Mouse (Mus musculus): ENCODE data around the gene Hba-a1. TPM values are rescaled to one million over a fixed set of nuclear protein-coding genes. Genes with fewer than 3 reads are reported as not detected.
A peak's percentile ranks its signal among the peaks of the same experiment; 100 is the strongest.
"Not testable (repeated sequence)": the region's sequence is repeated elsewhere in the genome, so short reads cannot be mapped to it uniquely, and the experiment has no call there.

The Hba-a1 gene
- polyA plus RNA-seq, 1 experiment from 2014 or later: 3,202 TPM

DNA sequence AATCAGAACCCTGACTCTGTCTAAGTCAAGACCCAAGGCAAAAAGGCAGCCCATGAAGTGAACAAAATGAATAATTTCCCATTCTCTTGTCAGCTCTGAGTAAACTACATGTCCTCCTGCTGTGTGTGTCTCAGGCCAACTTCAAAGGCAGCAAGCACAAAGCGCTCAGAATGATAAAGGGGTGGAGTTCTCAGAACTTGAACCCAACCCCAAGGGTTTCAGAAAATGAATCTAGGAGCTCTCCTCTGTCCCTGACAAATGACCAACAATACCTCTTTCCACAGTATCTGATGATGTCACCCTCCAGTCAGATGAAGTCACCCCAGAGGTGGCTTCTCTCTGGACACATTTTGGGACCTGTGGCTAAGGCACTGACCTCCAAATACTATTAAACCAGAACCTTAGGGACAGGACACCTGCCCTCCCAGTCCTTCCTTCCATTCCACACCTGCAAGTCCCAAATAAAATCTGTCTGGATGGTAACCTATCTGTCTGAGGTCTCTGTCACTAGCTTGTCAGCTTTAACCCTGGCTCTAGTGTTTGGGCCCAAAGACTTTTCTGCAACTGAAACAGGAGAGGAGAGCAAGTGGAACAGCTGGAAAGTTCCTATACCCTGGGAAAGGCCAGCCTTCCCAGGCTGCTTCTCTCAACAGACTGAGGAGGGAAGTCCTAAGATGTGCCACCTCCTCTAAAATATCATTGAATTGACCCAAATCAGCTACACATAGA, 1.7 kb upstream of the Hba-a1 start:
- Histone ChIP-seq H3K4me2 (no peak overlapping the region), H3K27me3 (peaks cover 29% of the 10 kb centered on the region), H3K27ac (no peak overlapping the region), H3K4me3 (no peak overlapping the region), H3K4me1 (no peaks in the 10 kb centered on the region), H3K9me3 (no peaks in the 10 kb centered on the region), H3K9ac (no peak overlapping the region), H3K36me3 (no peaks in the 10 kb centered on the region)
- no peak for ATAC-seq (ENCODE audit: insufficient number of reproducible peaks, insufficient read depth, low FRiP score, low TSS enrichment, low read depth)
- WGBS: 78% methylated on average over 1 of the region's 1 CpGs

DNA sequence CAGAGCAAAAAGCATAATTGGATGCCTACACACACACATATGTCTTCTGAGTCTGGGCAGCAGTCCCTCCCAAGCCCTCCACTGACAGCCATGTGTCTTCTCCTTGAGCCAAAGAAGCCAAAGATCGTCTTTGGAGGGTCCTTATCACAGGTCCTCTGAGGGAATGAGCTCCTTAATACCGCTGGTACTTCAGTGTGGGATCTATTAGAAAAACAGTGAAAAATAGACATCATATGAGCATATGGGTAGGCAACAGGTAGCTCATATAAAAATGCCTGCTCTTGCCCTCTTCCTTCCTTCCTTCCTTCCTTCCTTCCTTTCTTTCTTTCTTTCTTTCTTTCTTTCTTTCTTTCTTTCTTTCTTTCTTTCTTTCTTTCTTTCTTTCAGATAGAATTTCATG, 1.3 kb downstream of the Hba-a1 start:
- not testable (repeated sequence) for H3K9ac ChIP-seq; H3K36me3 ChIP-seq; H3K4me2 ChIP-seq; H3K27ac ChIP-seq; H3K4me1 ChIP-seq; ATAC-seq (ENCODE audit: insufficient number of reproducible peaks, insufficient read depth, low FRiP score, low TSS enrichment, low read depth); H3K4me3 ChIP-seq; H3K9me3 ChIP-seq
- H3K27me3 ChIP-seq: peaks cover 14% of the 10 kb centered on the region
- 60% methylated on average over 2 of the region's 2 CpGs for WGBS

DNA sequence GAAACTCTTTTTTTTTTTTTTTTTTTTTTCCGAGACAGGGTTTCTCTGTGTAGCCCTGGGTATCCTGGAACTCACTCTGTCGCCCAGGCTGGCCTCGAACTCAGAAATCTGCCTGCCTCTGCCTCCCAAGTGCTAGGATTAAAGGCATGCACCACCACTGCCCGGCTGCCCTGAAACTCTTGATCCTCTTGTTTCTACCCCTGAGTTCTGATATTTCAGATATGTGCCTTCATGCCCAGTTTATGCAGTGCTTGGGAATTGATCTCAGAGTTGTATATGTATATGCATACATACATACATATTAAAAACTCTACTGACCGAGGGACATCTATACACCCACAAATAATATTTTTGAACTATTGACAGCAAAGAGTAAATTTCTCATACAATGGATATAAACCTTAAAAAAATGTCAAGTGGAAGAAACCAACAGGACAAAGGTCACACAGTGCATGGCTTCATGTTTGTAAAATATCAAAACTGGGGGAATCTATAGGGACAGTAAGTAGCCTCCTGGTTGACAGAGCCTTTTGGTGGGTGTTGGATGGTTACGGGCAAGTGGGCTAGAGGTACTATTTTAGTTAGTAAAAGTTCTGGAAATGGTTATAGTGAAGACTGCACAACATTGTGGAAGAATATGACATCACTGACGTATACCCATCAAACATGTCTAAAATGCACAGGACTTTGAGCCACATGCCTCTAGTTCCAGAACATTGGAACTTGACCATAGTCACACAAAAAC, 1.9 kb downstream of the Hba-a1 start:
- Histone ChIP-seq H3K4me2 (no peak overlapping the region), H3K4me1 (no peaks in the 10 kb centered on the region), H3K9me3 (no peaks in the 10 kb centered on the region), H3K4me3 (no peak overlapping the region), H3K27me3 (peaks cover 13% of the 10 kb centered on the region), H3K9ac (no peak overlapping the region), H3K36me3 (no peaks in the 10 kb centered on the region), H3K27ac (no peak overlapping the region)
- ATAC-seq (ENCODE audit: insufficient number of reproducible peaks, insufficient read depth, low FRiP score, low TSS enrichment, low read depth): no peak
- 87% methylated on average over 7 of the region's 7 CpGs for WGBS

DNA sequence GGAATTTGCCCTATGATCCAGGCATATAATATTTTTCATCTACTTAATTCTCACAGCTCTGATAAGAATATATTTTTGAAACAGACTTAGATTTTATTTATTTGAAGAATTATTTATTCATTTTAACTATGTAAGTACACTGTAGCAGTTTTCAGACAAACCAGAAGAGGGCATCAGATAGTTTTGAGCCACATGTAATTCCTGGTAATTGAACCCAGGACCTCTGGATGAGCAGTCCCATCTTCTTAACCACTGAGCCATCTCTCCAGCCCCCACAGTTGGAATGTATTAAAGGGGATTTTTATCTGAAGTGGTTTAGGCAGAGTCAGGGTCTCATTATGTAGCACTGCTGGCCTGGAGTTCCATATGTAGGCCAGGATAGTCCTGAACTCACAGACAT, 2.6 kb downstream of the Hba-a1 start:
- not testable (repeated sequence) for H3K4me3 ChIP-seq; H3K9me3 ChIP-seq; H3K27ac ChIP-seq; H3K9ac ChIP-seq; H3K36me3 ChIP-seq; ATAC-seq (ENCODE audit: insufficient number of reproducible peaks, insufficient read depth, low FRiP score, low TSS enrichment, low read depth); H3K4me1 ChIP-seq; H3K4me2 ChIP-seq
- H3K27me3 ChIP-seq: peaks cover 13% of the 10 kb centered on the region

DNA sequence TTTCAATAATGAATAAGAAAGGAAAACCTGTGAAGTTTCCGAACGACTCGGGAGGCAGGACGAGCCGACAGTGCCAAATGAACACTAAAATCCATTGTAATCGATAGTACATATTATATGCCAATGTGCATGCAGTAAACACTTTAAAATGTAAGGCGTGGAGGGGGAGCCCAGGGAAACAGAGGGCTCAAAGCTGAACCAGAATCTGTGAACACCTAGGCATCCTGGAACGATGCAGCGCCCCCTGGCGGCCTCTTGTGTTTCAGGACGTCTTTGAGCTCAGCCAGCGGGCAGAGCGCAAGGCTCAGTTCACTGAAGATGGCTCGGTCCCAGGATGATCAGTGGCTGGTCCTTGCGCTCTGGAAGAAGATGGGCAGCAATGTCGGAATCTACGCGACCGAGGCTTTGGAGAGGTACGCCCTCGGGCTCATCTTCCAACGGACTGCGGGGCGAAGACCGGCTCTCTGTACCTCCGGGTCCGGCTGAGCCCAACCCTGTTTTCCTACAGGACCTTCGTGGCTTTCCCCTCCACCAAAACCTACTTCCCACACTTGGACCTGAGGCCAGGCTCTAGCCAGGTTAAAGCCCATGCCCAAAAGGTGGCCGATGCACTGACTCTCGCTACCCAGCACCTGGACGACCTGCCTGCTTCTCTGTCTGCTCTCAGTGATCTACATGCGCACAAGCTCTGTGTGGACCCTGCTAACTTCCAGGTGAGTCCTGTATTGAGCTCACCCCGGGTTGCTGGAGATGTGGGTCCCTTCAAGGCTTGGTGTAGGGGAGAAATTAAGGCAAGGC, 3.6 kb downstream of the Hba-a1 start, which contains the start of gene Hbq1b:
Hbq1b (plus strand) TSS at position 271 of the 798 bp plus-strand sequence.
- Histone ChIP-seq H3K4me2 (peak within 1 kb of the TSS; percentile 60), H3K27me3 (peaks cover 13% of the 10 kb centered on the region), H3K9ac (peak within 1 kb of the TSS; percentile 46; the same call in 1 of the 2 replicates), H3K4me3 (peak within 1 kb of the TSS; percentile 32)
- not testable (repeated sequence) for ATAC-seq (ENCODE audit: insufficient number of reproducible peaks, insufficient read depth, low FRiP score, low TSS enrichment, low read depth); H3K9me3 ChIP-seq; H3K4me1 ChIP-seq; H3K36me3 ChIP-seq; H3K27ac ChIP-seq
- WGBS: 18% methylated on average over 30 of the region's 33 CpGs

DNA sequence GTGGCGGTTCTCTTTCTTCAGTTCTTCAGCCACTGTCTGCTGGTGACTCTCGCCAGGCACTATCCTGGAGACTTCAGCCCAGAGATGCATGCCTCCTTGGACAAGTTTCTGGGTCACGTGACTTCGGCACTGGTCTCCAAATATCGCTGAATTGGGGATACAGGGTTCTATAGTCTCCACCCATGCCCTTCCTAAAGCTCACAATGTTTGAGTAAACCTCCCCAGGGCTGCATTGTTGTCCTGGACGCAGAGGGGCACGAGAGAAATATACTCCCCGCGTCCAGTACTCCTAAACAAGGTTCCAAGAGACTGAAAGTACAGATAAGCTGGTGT, 4.1 kb downstream of the Hba-a1 start:
- Histone ChIP-seq H3K27me3 (peaks cover 13% of the 10 kb centered on the region), H3K4me2 (no peak overlapping the region), H3K4me3 (no peak overlapping the region), H3K36me3 (no peaks in the 10 kb centered on the region), H3K9ac (no peak overlapping the region), H3K9me3 (no peaks in the 10 kb centered on the region), H3K27ac (no peak overlapping the region; the same call in 1 of the 2 replicates), H3K4me1 (no peaks in the 10 kb centered on the region)
- WGBS: 70% methylated on average over 9 of the region's 9 CpGs
- ATAC-seq (ENCODE audit: insufficient number of reproducible peaks, insufficient read depth, low FRiP score, low TSS enrichment, low read depth): no peak

DNA sequence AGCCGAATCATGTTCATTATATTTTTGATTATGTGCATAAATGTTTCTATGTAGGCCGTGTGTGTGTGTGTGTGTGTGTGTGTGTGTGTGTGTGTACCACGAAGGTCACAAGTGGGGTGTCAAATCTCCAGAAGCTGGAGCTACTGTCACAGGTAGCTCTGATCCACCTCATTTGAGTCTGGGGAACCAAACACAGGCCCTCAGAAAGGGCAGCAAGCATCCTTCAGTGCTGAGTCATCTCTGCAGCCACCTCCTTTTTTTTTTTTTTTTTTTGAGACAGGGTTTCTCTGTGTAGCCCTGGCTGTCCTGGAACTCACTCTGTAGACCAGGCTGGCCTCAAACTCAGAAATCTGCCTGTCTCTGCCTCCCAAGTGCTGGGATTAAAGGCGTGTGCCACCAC, 9.5 kb downstream of the Hba-a1 start:
- H3K4me1 ChIP-seq; H3K4me3 ChIP-seq; ATAC-seq (ENCODE audit: insufficient number of reproducible peaks, insufficient read depth, low FRiP score, low TSS enrichment, low read depth); H3K27ac ChIP-seq; H3K9me3 ChIP-seq; H3K36me3 ChIP-seq; H3K4me2 ChIP-seq: not testable (repeated sequence)
- Histone ChIP-seq H3K27me3 (peaks cover 16% of the 10 kb centered on the region), H3K9ac (peak overlapping the region; percentile 27; the same call in 1 of the 2 replicates)
- WGBS: 83% methylated on average over 4 of the region's 4 CpGs

DNA sequence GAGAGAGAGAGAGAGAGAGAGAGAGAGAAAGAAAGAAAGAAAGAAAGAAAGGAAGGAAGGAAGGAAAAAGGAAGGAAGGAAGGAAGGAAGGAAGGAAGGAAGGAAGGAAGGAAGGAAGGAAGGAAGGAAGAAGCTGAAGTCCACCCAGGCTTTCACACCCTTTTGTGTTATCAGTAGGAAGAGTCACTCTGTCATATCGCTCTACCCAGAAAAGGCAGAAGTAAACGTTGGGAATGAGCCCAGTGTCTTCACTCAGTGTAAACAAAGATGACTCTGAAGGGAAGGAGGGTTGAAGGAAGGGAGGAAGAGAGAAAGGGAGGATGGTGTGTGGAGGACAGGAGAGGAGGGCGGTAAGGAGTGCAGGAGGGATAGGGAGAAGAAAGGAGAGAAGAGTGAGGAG, 10.2 kb downstream of the Hba-a1 start:
- not testable (repeated sequence) for H3K27ac ChIP-seq; ATAC-seq (ENCODE audit: insufficient number of reproducible peaks, insufficient read depth, low FRiP score, low TSS enrichment, low read depth); H3K4me2 ChIP-seq; H3K9me3 ChIP-seq; H3K4me3 ChIP-seq; H3K36me3 ChIP-seq; H3K4me1 ChIP-seq; H3K9ac ChIP-seq
- 78% methylated on average over 3 of the region's 3 CpGs for WGBS
- H3K27me3 ChIP-seq: peaks cover 12% of the 10 kb centered on the region

DNA sequence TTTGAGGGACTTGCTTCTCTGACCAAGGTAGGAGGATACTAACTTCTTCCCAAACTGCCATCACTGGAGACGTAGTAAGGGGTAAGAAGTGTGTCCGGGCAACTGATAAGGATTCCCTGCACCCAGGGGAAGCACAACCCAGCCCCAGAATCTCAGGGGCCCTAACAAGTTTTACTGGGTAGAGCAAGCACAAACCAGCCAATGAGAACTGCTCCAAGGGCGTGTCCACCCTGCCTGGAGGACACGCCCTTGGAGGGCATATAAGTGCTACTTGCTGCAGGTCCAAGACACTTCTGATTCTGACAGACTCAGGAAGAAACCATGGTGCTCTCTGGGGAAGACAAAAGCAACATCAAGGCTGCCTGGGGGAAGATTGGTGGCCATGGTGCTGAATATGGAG, 12.9 kb downstream of the Hba-a1 start, which contains the start of gene Hba-a2:
Hba-a2 (plus strand) TSS at position 287 of the 400 bp plus-strand sequence.
- not testable (repeated sequence) for H3K4me3 ChIP-seq; H3K36me3 ChIP-seq; H3K4me1 ChIP-seq; ATAC-seq (ENCODE audit: insufficient number of reproducible peaks, insufficient read depth, low FRiP score, low TSS enrichment, low read depth); H3K9ac ChIP-seq; H3K9me3 ChIP-seq; H3K27ac ChIP-seq; H3K4me2 ChIP-seq
- H3K27me3 ChIP-seq: peaks cover 17% of the 10 kb centered on the region
- no CpG with 5 or more reads among the region's 4 CpGs for WGBS

DNA sequence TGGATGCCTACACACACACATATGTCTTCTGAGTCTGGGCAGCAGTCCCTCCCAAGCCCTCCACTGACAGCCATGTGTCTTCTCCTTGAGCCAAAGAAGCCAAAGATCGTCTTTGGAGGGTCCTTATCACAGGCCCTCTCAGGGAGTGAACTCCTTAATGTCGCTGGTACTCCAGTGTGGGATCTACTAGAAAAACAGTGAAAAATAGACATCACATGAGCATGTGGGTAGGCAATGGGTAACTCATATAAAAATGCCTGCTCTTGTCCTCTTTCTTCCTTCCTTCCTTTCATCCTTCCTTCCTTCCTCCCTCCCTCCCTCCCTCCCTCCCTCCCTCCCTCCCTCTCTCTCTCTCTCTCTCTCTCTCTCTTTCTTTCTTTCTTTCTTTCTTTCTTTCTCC, 14.1 kb downstream of the Hba-a1 start:
- not testable (repeated sequence) for H3K27ac ChIP-seq; H3K36me3 ChIP-seq; H3K9ac ChIP-seq; H3K9me3 ChIP-seq; H3K4me1 ChIP-seq; H3K4me3 ChIP-seq; H3K4me2 ChIP-seq; ATAC-seq (ENCODE audit: insufficient number of reproducible peaks, insufficient read depth, low FRiP score, low TSS enrichment, low read depth)
- H3K27me3 ChIP-seq: peaks cover 28% of the 10 kb centered on the region
- 43% methylated on average over 2 of the region's 2 CpGs for WGBS

DNA sequence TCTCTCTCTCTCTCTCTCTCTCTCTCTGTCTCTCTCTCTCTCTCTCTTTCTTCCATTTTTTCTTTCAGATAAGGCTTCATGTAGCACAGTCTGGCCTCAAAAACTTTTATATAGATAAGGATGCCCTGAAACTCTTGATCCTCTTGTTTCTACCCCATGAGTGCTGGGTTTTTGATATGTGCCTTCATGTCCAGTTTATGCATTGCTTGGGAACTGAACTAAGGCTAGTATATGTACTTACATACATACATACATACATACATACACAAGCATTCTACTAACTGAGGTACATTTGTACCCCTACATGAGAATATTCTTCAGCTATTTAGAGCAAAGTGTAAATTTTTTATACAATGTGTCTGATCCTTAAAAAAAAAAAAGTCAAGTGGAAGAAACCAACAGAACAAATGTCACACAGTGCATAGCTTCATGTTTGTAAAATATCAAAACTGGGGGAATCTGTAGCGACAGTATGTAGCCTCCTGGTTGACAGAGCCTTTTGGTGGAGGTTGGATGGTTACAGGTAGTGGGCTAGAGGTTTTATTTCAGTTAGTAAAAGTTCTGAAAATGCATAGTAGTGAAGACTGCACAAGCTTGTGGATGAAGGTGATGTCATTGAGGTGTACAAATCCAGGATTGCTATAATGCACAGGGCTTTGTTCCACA, 14.7 kb downstream of the Hba-a1 start:
- Histone ChIP-seq H3K27me3 (peaks cover 28% of the 10 kb centered on the region), H3K4me3 (no peak overlapping the region), H3K4me1 (no peaks in the 10 kb centered on the region), H3K9me3 (no peaks in the 10 kb centered on the region), H3K9ac (no peak overlapping the region), H3K27ac (no peak overlapping the region), H3K36me3 (no peaks in the 10 kb centered on the region), H3K4me2 (no peak overlapping the region)
- ATAC-seq (ENCODE audit: insufficient number of reproducible peaks, insufficient read depth, low FRiP score, low TSS enrichment, low read depth): no peak
- 93% methylated on average over 1 of the region's 1 CpGs for WGBS

All from embryonic facial prominence, embryonic 13.5 days (tissue).